Mouse (Mus musculus): ENCODE measurements around the gene Arhgef17.

- no peak for TF ChIP-seq CTCF (IDR thresholded peaks at IDR 0.05; ENCODE audit: low read depth, low read length)
- TF ChIP-seq GATA1 (IDR thresholded peaks at IDR 0.05; ENCODE audit: borderline replicate concordance, low read length) = no peak
- no peak for TF ChIP-seq POLR2AphosphoS5 (IDR thresholded peaks at IDR 0.05; ENCODE audit: insufficient replicate concordance, low read depth, low read length)
- TF ChIP-seq TAL1 (conservative IDR thresholded peaks at IDR 0.05; ENCODE audit: low read depth, low read length) = no peak
Measured at GRCm38 (mm10) chr7:100932481-100933007, 637 bp upstream of the Arhgef17 start.

Measured in G1E (cell line).